Mouse (Mus musculus): ENCODE results near the gene Rnd2. TPM values are rescaled to one million over a fixed set of nuclear protein-coding genes. Genes with fewer than 3 reads are reported as not detected.
"Not testable (repeated sequence)": the region's sequence is repeated elsewhere in the genome, so short reads cannot be mapped to it uniquely, and the experiment has no call there.

The Rnd2 gene
- polyA plus RNA-seq, 1 experiment from 2014 or later = 90.6 TPM

GRCm38 (mm10) chr11:101442760-101443159 lies 22.0 kb upstream of the Rnd2 start:
- H3K4me1 ChIP-seq (ENCODE audit: control insufficient read depth, insufficient read depth, low read depth, low read length) = peaks cover 13% of the 10 kb centered on the region
- no peak; the same call in 1 of the 2 replicates for ATAC-seq
- peak overlapping the region; percentile 94 for H3K4me2 ChIP-seq (ENCODE audit: low read length)
- H3K27ac ChIP-seq (ENCODE audit: low read depth, low read length) = peak overlapping the region; percentile 91
- no peaks in the 10 kb centered on the region for H3K27me3 ChIP-seq (replicated peaks; ENCODE audit: control insufficient read depth, insufficient read depth, low read length)
- no peaks in the 10 kb centered on the region for H3K9me3 ChIP-seq (ENCODE audit: control insufficient read depth, low read length)
- H3K36me3 ChIP-seq (ENCODE audit: control insufficient read depth, insufficient read depth, low read length) = peaks cover 16% of the 10 kb centered on the region
- WGBS = under 1% methylated on average over 14 of the region's 14 CpGs
- H3K4me3 ChIP-seq (ENCODE audit: low read length) = peak overlapping the region; percentile 77
- peak overlapping the region; percentile 91 for H3K9ac ChIP-seq (ENCODE audit: low read depth, low read length)

GRCm38 (mm10) chr11:101446319-101446718 lies 18.5 kb upstream of the Rnd2 start:
- H3K27me3 ChIP-seq (replicated peaks; ENCODE audit: control insufficient read depth, insufficient read depth, low read length) = no peaks in the 10 kb centered on the region
- H3K4me1 ChIP-seq (ENCODE audit: control insufficient read depth, insufficient read depth, low read depth, low read length) = peaks cover 13% of the 10 kb centered on the region
- H3K9ac ChIP-seq (ENCODE audit: low read depth, low read length) = no peak overlapping the region
- H3K9me3 ChIP-seq (ENCODE audit: control insufficient read depth, low read length) = no peaks in the 10 kb centered on the region
- H3K4me2 ChIP-seq (ENCODE audit: low read length) = no peak overlapping the region
- no peak overlapping the region for H3K27ac ChIP-seq (ENCODE audit: low read depth, low read length)
- peaks cover 16% of the 10 kb centered on the region for H3K36me3 ChIP-seq (ENCODE audit: control insufficient read depth, insufficient read depth, low read length)
- 67% methylated on average over 1 of the region's 1 CpGs for WGBS
- ATAC-seq = no peak
- H3K4me3 ChIP-seq (ENCODE audit: low read length) = no peak overlapping the region

DNA sequence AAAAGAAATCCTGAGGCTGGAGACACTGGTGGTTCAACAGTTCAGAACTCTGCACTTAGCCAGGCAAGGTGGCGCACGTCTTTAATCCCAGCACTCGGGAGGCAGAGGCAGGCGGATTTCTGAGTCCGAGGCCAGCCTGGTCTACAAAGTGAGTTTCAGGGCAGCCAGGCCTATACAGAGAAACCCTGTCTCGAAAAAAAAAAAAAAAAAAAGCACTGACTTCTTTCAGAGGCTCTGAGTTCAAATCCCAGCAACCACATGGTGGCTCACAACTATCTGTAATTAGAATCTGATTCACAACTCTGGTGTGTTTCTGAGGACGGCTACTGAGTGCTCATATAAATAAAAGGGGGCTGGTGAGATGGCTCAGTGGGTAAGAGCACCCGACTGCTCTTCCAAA lies 17.9 kb upstream of the Rnd2 start:
- WGBS = 94% methylated on average over 8 of the region's 8 CpGs
- H3K27me3 ChIP-seq (replicated peaks; ENCODE audit: control insufficient read depth, insufficient read depth, low read length); H3K9me3 ChIP-seq (ENCODE audit: control insufficient read depth, low read length); H3K27ac ChIP-seq (ENCODE audit: low read depth, low read length); H3K4me2 ChIP-seq (ENCODE audit: low read length); H3K9ac ChIP-seq (ENCODE audit: low read depth, low read length); H3K4me3 ChIP-seq (ENCODE audit: low read length); ATAC-seq: not testable (repeated sequence)
- H3K36me3 ChIP-seq (ENCODE audit: control insufficient read depth, insufficient read depth, low read length) = peaks cover 16% of the 10 kb centered on the region
- H3K4me1 ChIP-seq (ENCODE audit: control insufficient read depth, insufficient read depth, low read depth, low read length) = peaks cover 13% of the 10 kb centered on the region

- Histone ChIP-seq H3K27me3 (replicated peaks; ENCODE audit: control insufficient read depth, insufficient read depth, low read length) (no peaks in the 10 kb centered on the region), H3K4me3 (ENCODE audit: low read length) (no peak overlapping the region), H3K36me3 (ENCODE audit: control insufficient read depth, insufficient read depth, low read length) (peaks cover 16% of the 10 kb centered on the region), H3K27ac (ENCODE audit: low read depth, low read length) (no peak overlapping the region), H3K9ac (ENCODE audit: low read depth, low read length) (no peak overlapping the region), H3K4me2 (ENCODE audit: low read length) (no peak overlapping the region), H3K4me1 (ENCODE audit: control insufficient read depth, insufficient read depth, low read depth, low read length) (peaks cover 13% of the 10 kb centered on the region), H3K9me3 (ENCODE audit: control insufficient read depth, low read length) (no peaks in the 10 kb centered on the region)
- 86% methylated on average over 5 of the region's 5 CpGs for whole genome bisulfite sequencing
- ATAC-seq = no peak
Measured at GRCm38 (mm10) chr11:101447786-101448185, 17.0 kb upstream of the Rnd2 start.

DNA sequence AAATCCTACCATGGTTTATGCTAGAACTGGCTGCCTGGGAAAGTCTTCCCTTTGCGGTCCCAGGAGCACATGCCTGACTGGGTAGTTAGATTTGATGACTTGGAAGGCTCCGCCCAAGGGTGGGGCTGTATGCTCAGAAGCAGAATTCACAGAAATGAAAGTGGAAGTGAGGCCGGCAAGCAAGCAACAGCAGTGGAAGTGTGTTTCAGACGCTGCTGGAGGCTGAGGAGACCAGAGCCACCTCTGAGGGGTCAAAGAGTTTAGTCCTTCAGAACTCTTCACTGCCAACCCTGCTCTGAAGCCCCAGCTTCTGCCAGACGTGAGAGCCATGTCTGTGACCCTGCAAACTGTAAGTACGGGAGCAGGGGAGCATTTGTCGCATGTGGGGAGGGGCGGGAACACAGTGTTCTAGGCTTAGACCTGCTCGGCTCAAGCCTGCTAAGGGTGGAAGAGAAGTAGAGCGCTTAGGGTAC lies 16.5 kb upstream of the Rnd2 start, which contains the start of gene Ifi35:
Ifi35 (plus strand) TSS at position 134 of the 473 bp plus-strand sequence.
- H3K4me2 ChIP-seq (ENCODE audit: low read length) = peak within 1 kb of the TSS; percentile 34
- 34% methylated on average over 10 of the region's 10 CpGs for WGBS
- H3K27me3 ChIP-seq (replicated peaks; ENCODE audit: control insufficient read depth, insufficient read depth, low read length) = no peaks in the 10 kb centered on the region
- H3K27ac ChIP-seq (ENCODE audit: low read depth, low read length) = no peak within 1 kb of the TSS
- H3K4me3 ChIP-seq (ENCODE audit: low read length) = peak within 1 kb of the TSS; percentile 24
- no peaks in the 10 kb centered on the region for H3K9me3 ChIP-seq (ENCODE audit: control insufficient read depth, low read length)
- peaks cover 9% of the 10 kb centered on the region for H3K4me1 ChIP-seq (ENCODE audit: control insufficient read depth, insufficient read depth, low read depth, low read length)
- no peak for ATAC-seq
- peak within 1 kb of the TSS; percentile 27; the same call in 1 of the 2 replicates for H3K9ac ChIP-seq (ENCODE audit: low read depth, low read length)
- peaks cover 16% of the 10 kb centered on the region for H3K36me3 ChIP-seq (ENCODE audit: control insufficient read depth, insufficient read depth, low read length)

DNA sequence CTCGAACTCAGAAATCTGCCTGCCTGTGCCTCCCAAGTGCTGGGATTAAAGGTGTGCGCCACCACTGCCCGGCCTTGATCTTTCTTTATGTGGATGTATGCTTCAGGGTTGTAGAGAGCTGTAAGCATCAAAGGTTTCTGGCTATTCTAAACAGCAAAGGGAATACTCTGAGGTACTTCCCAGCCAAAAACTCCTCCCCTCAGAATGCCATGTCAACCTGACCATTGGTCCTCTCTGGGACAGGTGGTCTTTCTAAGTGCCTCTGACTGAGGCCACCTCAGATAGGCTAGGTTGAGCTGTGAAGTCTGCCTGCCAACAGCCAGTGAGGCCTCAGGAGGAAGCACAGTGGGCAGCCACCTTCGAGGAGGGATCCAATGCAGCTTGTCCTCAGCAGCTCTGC lies 15.9 kb upstream of the Rnd2 start:
- ATAC-seq = no peak
- Histone ChIP-seq H3K9me3 (ENCODE audit: control insufficient read depth, low read length) (no peaks in the 10 kb centered on the region), H3K9ac (ENCODE audit: low read depth, low read length) (no peak overlapping the region), H3K4me3 (ENCODE audit: low read length) (no peak overlapping the region; the same call in 1 of the 2 replicates), H3K27me3 (replicated peaks; ENCODE audit: control insufficient read depth, insufficient read depth, low read length) (no peaks in the 10 kb centered on the region), H3K4me2 (ENCODE audit: low read length) (no peak overlapping the region; the same call in 1 of the 2 replicates), H3K27ac (ENCODE audit: low read depth, low read length) (no peak overlapping the region), H3K36me3 (ENCODE audit: control insufficient read depth, insufficient read depth, low read length) (peaks cover 12% of the 10 kb centered on the region), H3K4me1 (ENCODE audit: control insufficient read depth, insufficient read depth, low read depth, low read length) (peaks cover 3% of the 10 kb centered on the region; the same call in 1 of the 2 replicates)
- WGBS = 86% methylated on average over 4 of the region's 4 CpGs

DNA sequence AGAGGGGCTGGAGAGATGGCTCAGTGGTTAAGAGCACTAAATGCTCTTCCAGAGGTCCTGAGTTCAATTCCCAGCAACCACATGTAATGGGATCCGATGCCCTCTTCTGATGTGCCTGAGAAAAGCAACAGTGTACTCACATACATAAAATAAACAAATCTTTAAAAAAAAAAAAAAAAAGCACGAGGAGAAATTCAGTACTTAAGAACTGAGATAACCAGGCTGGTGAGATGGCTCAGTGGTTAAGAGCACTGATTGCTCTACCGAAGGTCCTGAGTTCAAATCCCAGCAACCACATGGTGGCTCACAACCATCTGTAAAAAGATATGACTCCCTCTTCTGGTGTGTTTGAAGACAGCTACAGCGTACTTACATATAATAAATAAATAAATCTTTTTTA lies 15.2 kb upstream of the Rnd2 start:
- H3K4me1 ChIP-seq (ENCODE audit: control insufficient read depth, insufficient read depth, low read depth, low read length); H3K36me3 ChIP-seq (ENCODE audit: control insufficient read depth, insufficient read depth, low read length); H3K9me3 ChIP-seq (ENCODE audit: control insufficient read depth, low read length); H3K27ac ChIP-seq (ENCODE audit: low read depth, low read length); H3K27me3 ChIP-seq (replicated peaks; ENCODE audit: control insufficient read depth, insufficient read depth, low read length); H3K4me3 ChIP-seq (ENCODE audit: low read length); H3K9ac ChIP-seq (ENCODE audit: low read depth, low read length); ATAC-seq; H3K4me2 ChIP-seq (ENCODE audit: low read length): not testable (repeated sequence)
- 94% methylated on average over 4 of the region's 4 CpGs for WGBS

DNA sequence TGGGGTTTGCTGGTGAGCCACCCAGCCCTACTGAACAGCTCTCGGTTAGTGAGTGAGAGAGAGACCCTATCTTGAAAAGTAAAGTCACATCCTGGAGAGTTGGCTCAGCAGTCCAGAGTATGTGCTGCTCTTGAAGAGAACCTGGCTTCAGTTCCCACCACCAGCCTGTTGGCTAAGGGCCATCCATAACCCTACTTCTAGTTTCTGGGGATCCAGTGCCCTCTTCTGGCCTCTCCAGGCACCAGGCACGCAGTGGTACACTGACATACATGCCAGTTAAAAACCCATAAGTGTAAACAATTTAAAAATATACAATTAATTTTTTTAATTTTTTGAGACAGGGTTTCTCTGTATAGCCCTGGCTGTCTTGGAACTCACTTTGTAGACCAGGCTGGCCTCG lies 14.4 kb upstream of the Rnd2 start:
- Histone ChIP-seq H3K9me3 (ENCODE audit: control insufficient read depth, low read length) (no peaks in the 10 kb centered on the region), H3K27me3 (replicated peaks; ENCODE audit: control insufficient read depth, insufficient read depth, low read length) (no peaks in the 10 kb centered on the region), H3K9ac (ENCODE audit: low read depth, low read length) (no peak overlapping the region), H3K4me2 (ENCODE audit: low read length) (no peak overlapping the region), H3K4me3 (ENCODE audit: low read length) (no peak overlapping the region), H3K27ac (ENCODE audit: low read depth, low read length) (no peak overlapping the region), H3K36me3 (ENCODE audit: control insufficient read depth, insufficient read depth, low read length) (peaks cover 3% of the 10 kb centered on the region; the same call in 1 of the 2 replicates), H3K4me1 (ENCODE audit: control insufficient read depth, insufficient read depth, low read depth, low read length) (no peaks in the 10 kb centered on the region)
- no peak for ATAC-seq
- WGBS = 86% methylated on average over 3 of the region's 3 CpGs

- H3K27ac ChIP-seq (ENCODE audit: low read depth, low read length) = no peak overlapping the region
- no peak for ATAC-seq
Measured at GRCm38 (mm10) chr11:101451536-101451935, 13.3 kb upstream of the Rnd2 start.

More at GRCm38 (mm10) chr11:101451536-101451935, 13.3 kb upstream of the Rnd2 start:
- H3K4me3 ChIP-seq (ENCODE audit: low read length) = no peak overlapping the region
- H3K4me1 ChIP-seq (ENCODE audit: control insufficient read depth, insufficient read depth, low read depth, low read length) = no peaks in the 10 kb centered on the region
- no peaks in the 10 kb centered on the region for H3K27me3 ChIP-seq (replicated peaks; ENCODE audit: control insufficient read depth, insufficient read depth, low read length)
- no peak overlapping the region for H3K9ac ChIP-seq (ENCODE audit: low read depth, low read length)
- no peaks in the 10 kb centered on the region for H3K9me3 ChIP-seq (ENCODE audit: control insufficient read depth, low read length)
- H3K36me3 ChIP-seq (ENCODE audit: control insufficient read depth, insufficient read depth, low read length) = no peaks in the 10 kb centered on the region
- 95% methylated on average over 10 of the region's 10 CpGs for WGBS
- no peak overlapping the region for H3K4me2 ChIP-seq (ENCODE audit: low read length)

All from hindbrain, embryonic 16.5 days (tissue).